Mouse (Mus musculus) c-Kit-positive CD71-positive TER-119-positive erythroid progenitor cells, embryonic 14.5 days (primary cell): Measurements from ENCODE around the gene Slc3a2.
A peak's percentile ranks its signal among the peaks of the same experiment; 100 is the strongest.

Experiments used
- DNase-seq: peaks from one replicate; pipeline ENCODE4 v3.0.0-alpha.2; 2013; ENCODE audit warnings: low spot score

Slc3a2 gene

DNA sequence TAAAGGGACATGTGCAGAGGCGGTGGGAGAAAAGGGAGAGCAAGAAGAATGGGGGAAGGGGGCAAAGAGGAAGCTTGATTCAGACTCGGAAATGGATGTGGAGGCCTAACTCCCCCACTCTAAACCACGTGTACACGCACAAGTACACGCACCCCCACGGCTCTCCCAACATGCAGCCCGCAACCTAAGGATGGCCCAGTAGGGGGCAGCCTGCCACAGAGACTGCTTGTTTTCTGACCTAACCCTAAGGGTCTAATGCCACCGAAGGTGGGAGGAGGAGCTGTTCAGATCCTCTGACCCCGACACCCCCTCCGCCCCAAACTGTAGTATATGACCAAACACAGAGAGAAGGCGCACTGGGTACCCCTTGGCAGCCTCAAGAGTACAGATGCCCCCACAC, 60.8 kb downstream of the Slc3a2 start:
- peak; percentile 48 for DNase-seq

DNA sequence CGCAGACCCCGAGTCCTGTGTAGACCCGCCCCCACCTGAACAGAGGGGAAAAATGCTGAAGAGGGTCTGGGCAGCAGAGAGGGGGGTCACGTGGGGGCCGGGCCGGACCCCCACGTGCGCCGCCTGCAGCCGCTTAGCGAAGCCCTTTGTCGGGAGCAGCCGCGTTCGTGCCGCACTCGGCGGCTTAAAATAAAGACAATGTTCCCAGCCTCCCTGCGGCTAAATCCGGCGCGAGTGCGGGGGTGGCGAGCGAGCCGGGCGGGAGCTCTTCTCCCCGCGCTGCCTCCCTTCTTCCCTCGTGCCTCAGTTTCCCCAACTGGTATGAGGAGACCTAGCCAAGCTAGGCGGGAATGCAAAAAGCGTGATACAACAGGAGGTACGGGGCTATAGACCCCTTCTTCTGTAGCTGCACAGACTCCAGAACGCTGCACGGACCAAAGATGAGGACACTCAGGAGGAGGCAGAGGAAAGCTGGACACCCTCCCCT, 61.3 kb downstream of the Slc3a2 start:
- no peak for DNase-seq
